Mouse (Mus musculus) forebrain, embryonic 16.5 days (tissue): ENCODE measurements at regions not wholly inside any gene's neighbourhood (a gene's known extent, or its start where the extent isn't known, plus 50 kb on each side); places are given as distances from the start of the nearest gene placed in this dataset.

Experiments
- ATAC-seq: fragments of 200-750 bp; cut with Nextera tagmentation; 2 replicates; pipeline ENCODE4 v1.8.0; 2017; ENCODE audit warnings: mild to moderate bottlenecking, moderate library complexity
- H3K27ac ChIP-seq: fragments of 300-500 bp; sonication (generic); 2 replicates; pipeline ENCODE4 v1.5.1; 2014; ENCODE audit warnings: low read length, control low read depth
- H3K27me3 ChIP-seq: fragments of 300-500 bp; sonication (generic); replicated peaks from 2 replicates; pipeline ENCODE4 v1.6.1; 2014; ENCODE audit warnings: low read length; ENCODE audit not compliant: control insufficient read depth, insufficient read depth
- H3K36me3 ChIP-seq: fragments of 300-500 bp; sonication (generic); 2 replicates; pipeline ENCODE4 v1.6.1; 2014; ENCODE audit not compliant: control insufficient read depth, insufficient read depth
- H3K4me1 ChIP-seq: fragments of 300-500 bp; sonication (generic); replicated peaks from 2 replicates; pipeline ENCODE4 v1.6.1; 2014; ENCODE audit warnings: low read length; ENCODE audit not compliant: control insufficient read depth, insufficient read depth
- H3K4me2 ChIP-seq: fragments of 300-500 bp; sonication (generic); 2 replicates; pipeline ENCODE4 v1.6.1; 2014; ENCODE audit warnings: mild to moderate bottlenecking, low read length, control low read depth
- H3K4me3 ChIP-seq: fragments of 300-500 bp; sonication (generic); replicated peaks from 2 replicates; pipeline ENCODE4 v1.5.1; 2014; ENCODE audit warnings: mild to moderate bottlenecking, low read length, control low read depth
- H3K9ac ChIP-seq: fragments of 300-500 bp; sonication (generic); replicated peaks from 2 replicates; pipeline ENCODE4 v1.6.1; 2014; ENCODE audit warnings: low read depth, low read length, control low read depth
- H3K9me3 ChIP-seq: fragments of 300-500 bp; sonication (generic); 2 replicates; pipeline ENCODE4 v1.6.1; 2016; ENCODE audit warnings: low read length; ENCODE audit not compliant: control insufficient read depth
- WGBS: fragments of 180-500 bp; shearing (Covaris S2); extraction: QIAGEN DNeasy Blood & Tissue Kit; methylation state at CpG from one replicate; pipeline ENCODE4 v1.1.7; 2014; 5-methylcytosine and 5-hydroxymethylcytosine counted together

DNA sequence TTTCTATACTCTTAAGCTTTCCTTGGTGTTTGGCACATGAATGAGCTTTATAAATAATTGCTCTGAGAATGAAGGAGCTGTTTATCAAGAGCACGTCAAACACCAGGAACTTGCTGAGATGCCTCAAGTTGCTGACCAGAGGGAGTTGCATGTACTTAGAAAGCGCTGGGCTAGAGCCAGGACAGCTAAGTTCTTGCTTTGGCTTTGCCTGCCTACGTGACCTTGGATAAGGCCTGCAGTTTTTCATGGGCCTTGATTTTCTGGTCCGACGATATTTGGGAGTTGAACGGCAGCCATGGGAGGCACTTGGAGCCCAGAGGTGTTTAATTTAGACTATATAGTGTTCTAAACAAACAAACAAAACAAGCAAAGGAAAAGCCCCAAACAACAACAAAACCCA, 62.4 kb downstream of the Foxd1 start:
- Histone ChIP-seq H3K9me3 (no peaks in the 10 kb centered on the region), H3K27ac (no peak overlapping the region), H3K9ac (no peak overlapping the region), H3K4me2 (no peak overlapping the region), H3K4me3 (no peak overlapping the region), H3K27me3 (no peaks in the 10 kb centered on the region), H3K36me3 (no peaks in the 10 kb centered on the region), H3K4me1 (no peaks in the 10 kb centered on the region)
- 85% methylated on average over 6 of the region's 6 CpGs for WGBS
- no peak for ATAC-seq

DNA sequence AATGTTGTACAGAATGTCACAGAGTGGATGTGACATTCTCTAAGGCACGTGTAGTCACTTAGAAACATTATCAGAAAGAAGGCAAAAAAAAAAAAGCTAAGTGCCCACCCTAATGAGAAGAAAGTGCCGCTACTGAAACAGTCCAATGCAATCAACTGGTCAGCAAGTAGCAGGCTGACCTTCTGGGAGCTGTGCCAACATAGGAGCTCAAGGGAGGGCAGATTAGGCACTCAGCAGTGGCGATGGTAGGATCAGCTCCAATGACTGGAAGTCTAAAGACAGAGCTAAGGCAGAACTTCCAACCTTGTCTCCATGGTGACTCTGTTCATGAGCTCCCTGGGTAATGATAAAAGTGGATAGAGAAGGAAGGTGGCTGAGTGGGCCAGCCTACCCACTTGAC, 60.8 kb downstream of the Foxd1 start:
- Histone ChIP-seq H3K4me2 (no peak overlapping the region), H3K4me1 (no peaks in the 10 kb centered on the region), H3K27me3 (no peaks in the 10 kb centered on the region), H3K27ac (no peak overlapping the region), H3K36me3 (no peaks in the 10 kb centered on the region), H3K4me3 (no peak overlapping the region), H3K9me3 (no peaks in the 10 kb centered on the region), H3K9ac (no peak overlapping the region)
- 56% methylated on average over 3 of the region's 3 CpGs for WGBS
- no peak for ATAC-seq

DNA sequence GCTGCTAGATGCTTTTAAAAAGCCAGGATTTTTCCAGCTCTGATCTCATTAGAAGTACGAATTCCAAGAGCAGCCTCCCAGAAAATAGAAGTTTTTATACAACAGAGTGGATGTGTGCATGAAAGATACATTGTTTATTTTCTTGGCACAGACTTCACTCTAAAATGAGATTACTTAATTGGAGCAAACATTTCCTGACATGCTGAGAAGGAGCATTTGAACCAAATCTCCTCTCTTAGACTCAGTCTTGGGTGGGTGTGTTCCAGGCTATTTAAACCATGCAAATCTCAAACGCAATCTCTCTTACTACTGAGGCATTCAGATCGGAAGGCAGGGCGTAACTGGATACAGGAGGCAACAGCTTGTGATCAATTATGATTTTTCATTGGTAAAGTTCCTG, 59.2 kb downstream of the Foxd1 start:
- 43% methylated on average over 4 of the region's 4 CpGs for WGBS
- H3K9ac ChIP-seq = no peak overlapping the region
- no peaks in the 10 kb centered on the region for H3K9me3 ChIP-seq
- no peaks in the 10 kb centered on the region for H3K27me3 ChIP-seq
- no peak for ATAC-seq
- H3K4me3 ChIP-seq = no peak overlapping the region
- no peaks in the 10 kb centered on the region for H3K4me1 ChIP-seq
- no peak overlapping the region for H3K4me2 ChIP-seq
- H3K27ac ChIP-seq = no peak overlapping the region
- no peaks in the 10 kb centered on the region for H3K36me3 ChIP-seq
